Mouse (Mus musculus) hindbrain, embryonic 13.5 days (tissue): ENCODE results near the gene Ly6g6c. TPM values are rescaled to one million over a fixed set of nuclear protein-coding genes. Genes with fewer than 3 reads are reported as not detected.

Experiments
- ATAC-seq: fragments of 200-750 bp; cut with Nextera tagmentation; 2 replicates; pipeline ENCODE4 v1.8.0; 2017; ENCODE audit warnings: moderate TSS enrichment; ENCODE audit not compliant: low FRiP score
- H3K27ac ChIP-seq: fragments of 300-500 bp; sonication (generic); 2 replicates; pipeline ENCODE4 v1.5.1; 2015; ENCODE audit warnings: inconsistent platforms, mild to moderate bottlenecking, moderate library complexity
- H3K27me3 ChIP-seq: fragments of 300-500 bp; sonication (generic); 2 replicates; pipeline ENCODE4 v1.6.1; 2015; ENCODE audit warnings: mild to moderate bottlenecking, inconsistent platforms
- H3K36me3 ChIP-seq: fragments of 300-500 bp; sonication (generic); 2 replicates; pipeline ENCODE4 v1.6.1; 2015; ENCODE audit warnings: mild to moderate bottlenecking, inconsistent platforms
- H3K4me1 ChIP-seq: fragments of 300-500 bp; sonication (generic); replicated peaks from 2 replicates; pipeline ENCODE4 v1.6.1; 2015; ENCODE audit warnings: inconsistent platforms
- H3K4me2 ChIP-seq: fragments of 300-500 bp; sonication (generic); 2 replicates; pipeline ENCODE4 v1.6.1; 2015; ENCODE audit warnings: inconsistent platforms, mild to moderate bottlenecking, moderate library complexity
- H3K4me3 ChIP-seq: fragments of 300-500 bp; sonication (generic); 2 replicates; pipeline ENCODE4 v1.5.1; 2015; ENCODE audit warnings: mild to moderate bottlenecking, inconsistent platforms
- H3K9ac ChIP-seq: fragments of 300-500 bp; sonication (generic); 2 replicates; pipeline ENCODE4 v1.6.1; 2015; ENCODE audit warnings: mild to moderate bottlenecking, inconsistent platforms
- H3K9me3 ChIP-seq: fragments of 300-500 bp; sonication (generic); 2 replicates; pipeline ENCODE4 v1.6.1; 2016; ENCODE audit warnings: inconsistent platforms
- WGBS: fragments of 180-500 bp; shearing (Covaris S2); methylation state at CpG from one replicate; pipeline ENCODE4 v1.1.7; 2015; 5-methylcytosine and 5-hydroxymethylcytosine counted together
- polyA plus RNA-seq: library from polyadenylated mRNA; unstranded; fragments of >200 nt; fragmentation: Nextera tagmentation; extraction: Ambion mirVana; gene quantifications from 2 replicates; pipeline ENCODE4 v1.2.1, GENCODE M21; 2015

The Ly6g6c gene
- polyA plus RNA-seq, 1 experiment from 2014 or later = not detected

GRCm38 (mm10) chr17:35097164-35097655 lies 32.0 kb downstream of the Ly6g6c start:
- Histone ChIP-seq H3K4me2 (no peak overlapping the region), H3K36me3 (peaks cover 98% of the 10 kb centered on the region), H3K9me3 (no peaks in the 10 kb centered on the region), H3K27me3 (no peaks in the 10 kb centered on the region), H3K4me1 (no peaks in the 10 kb centered on the region), H3K9ac (no peak overlapping the region), H3K27ac (no peak overlapping the region), H3K4me3 (no peak overlapping the region)
- WGBS = 80% methylated on average over 12 of the region's 12 CpGs
- ATAC-seq = no peak

- Histone ChIP-seq H3K27me3 (no peaks in the 10 kb centered on the region), H3K9ac (peak overlapping the region; percentile 19; the same call in 1 of the 2 replicates), H3K9me3 (no peaks in the 10 kb centered on the region), H3K4me1 (no peaks in the 10 kb centered on the region), H3K4me3 (no peak overlapping the region), H3K27ac (no peak overlapping the region), H3K4me2 (no peak overlapping the region), H3K36me3 (peaks cover 90% of the 10 kb centered on the region)
- ATAC-seq = no peak
- WGBS = 80% methylated on average over 10 of the region's 10 CpGs
Measured at GRCm38 (mm10) chr17:35100196-35100765, 35.1 kb downstream of the Ly6g6c start.

DNA sequence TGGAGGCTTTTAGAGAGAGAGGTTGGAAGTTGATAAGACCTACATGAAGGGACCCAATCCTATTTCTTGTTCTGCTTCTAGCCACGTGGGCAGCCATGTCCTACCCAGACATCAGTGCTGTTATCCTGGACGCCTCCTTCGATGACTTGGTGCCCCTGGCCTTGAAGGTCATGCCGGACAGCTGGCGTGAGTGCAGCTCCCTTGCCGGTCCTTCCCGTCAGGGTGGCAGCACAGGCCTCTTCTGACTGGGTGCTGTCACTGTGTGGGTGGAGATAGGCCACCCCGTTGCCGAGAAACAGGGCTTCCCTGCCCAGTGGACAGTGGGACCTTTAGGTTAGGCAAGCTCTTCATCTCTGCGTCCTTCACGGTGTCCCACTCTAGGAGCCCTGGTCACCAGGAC lies 36.0 kb downstream of the Ly6g6c start:
- H3K27ac ChIP-seq = no peak overlapping the region
- 93% methylated on average over 11 of the region's 11 CpGs for WGBS
- peaks cover 82% of the 10 kb centered on the region for H3K36me3 ChIP-seq
- no peaks in the 10 kb centered on the region for H3K27me3 ChIP-seq
- H3K4me2 ChIP-seq = no peak overlapping the region
- H3K9ac ChIP-seq = no peak overlapping the region
- peaks cover 4% of the 10 kb centered on the region for H3K4me1 ChIP-seq
- no peaks in the 10 kb centered on the region for H3K9me3 ChIP-seq
- ATAC-seq = no peak
- H3K4me3 ChIP-seq = no peak overlapping the region

DNA sequence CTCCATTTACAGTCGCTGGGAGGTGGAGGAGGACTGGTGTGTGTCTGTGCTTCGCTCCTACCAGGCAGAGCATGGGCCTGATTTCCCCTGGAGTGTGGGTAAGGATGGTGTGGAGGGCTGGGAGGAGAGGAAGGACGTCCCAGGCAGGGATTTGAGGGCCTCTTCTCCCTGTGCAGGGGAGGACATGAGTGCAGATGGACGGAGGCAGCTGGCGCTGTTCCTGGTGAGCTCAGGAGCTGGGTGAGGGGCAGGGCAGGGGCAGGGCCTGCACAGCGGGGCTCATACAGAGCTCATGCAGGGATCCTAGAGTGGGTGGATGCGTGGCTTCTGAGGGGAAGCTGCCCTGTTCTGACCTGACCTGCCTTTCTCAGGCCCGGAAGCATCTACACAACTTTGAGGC lies 37.1 kb downstream of the Ly6g6c start:
- WGBS = 76% methylated on average over 8 of the region's 8 CpGs
- ATAC-seq = no peak
- Histone ChIP-seq H3K4me1 (peaks cover 7% of the 10 kb centered on the region), H3K36me3 (peaks cover 70% of the 10 kb centered on the region), H3K4me2 (no peak overlapping the region), H3K9ac (0 out of 2 replicates have a peak overlapping the region, but pooled peaks have one; percentile 24), H3K27me3 (no peaks in the 10 kb centered on the region), H3K4me3 (no peak overlapping the region), H3K27ac (no peak overlapping the region), H3K9me3 (no peaks in the 10 kb centered on the region)

DNA sequence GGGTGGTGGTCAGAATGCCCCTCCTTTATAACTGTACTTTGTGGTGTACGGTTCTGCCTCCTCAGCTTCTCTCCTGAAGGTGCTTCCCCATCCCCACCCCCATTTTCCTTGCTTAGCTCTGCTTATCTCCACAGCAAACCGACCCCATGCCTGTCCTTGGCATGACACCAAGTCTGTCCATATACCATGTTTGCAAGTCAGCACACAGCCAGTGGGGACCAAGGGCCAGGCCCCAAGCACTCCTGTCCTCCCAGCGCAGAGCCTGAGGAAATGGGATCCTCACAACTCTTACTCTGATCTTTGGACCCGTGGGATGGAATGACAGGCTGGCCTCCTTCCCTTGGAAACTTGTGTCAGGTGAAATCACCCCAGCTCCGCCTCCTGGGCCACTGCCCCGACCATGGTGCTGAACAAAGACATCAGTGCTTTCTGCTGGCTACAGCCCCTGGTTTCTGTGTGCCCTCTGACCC lies 38.1 kb downstream of the Ly6g6c start:
- no peak for ATAC-seq
- no peaks in the 10 kb centered on the region for H3K27me3 ChIP-seq
- no peak overlapping the region for H3K4me2 ChIP-seq
- no peaks in the 10 kb centered on the region for H3K9me3 ChIP-seq
- peaks cover 61% of the 10 kb centered on the region for H3K36me3 ChIP-seq
- peaks cover 7% of the 10 kb centered on the region for H3K4me1 ChIP-seq
- peak overlapping the region; percentile 24; the same call in 1 of the 2 replicates for H3K9ac ChIP-seq
- H3K27ac ChIP-seq = no peak overlapping the region
- 75% methylated on average over 6 of the region's 6 CpGs for WGBS
- H3K4me3 ChIP-seq = no peak overlapping the region

- Histone ChIP-seq H3K36me3 (peaks cover 52% of the 10 kb centered on the region), H3K27me3 (no peaks in the 10 kb centered on the region), H3K9me3 (no peaks in the 10 kb centered on the region), H3K27ac (no peak overlapping the region), H3K4me1 (peaks cover 7% of the 10 kb centered on the region), H3K4me2 (no peak overlapping the region), H3K9ac (0 out of 2 replicates have a peak overlapping the region, but pooled peaks have one; percentile 13), H3K4me3 (no peak overlapping the region)
- 96% methylated on average over 7 of the region's 7 CpGs for WGBS
- ATAC-seq = no peak
Measured at GRCm38 (mm10) chr17:35104079-35104478, 38.9 kb downstream of the Ly6g6c start.

GRCm38 (mm10) chr17:35104754-35105153 lies 39.6 kb downstream of the Ly6g6c start:
- H3K9ac ChIP-seq = no peak overlapping the region
- ATAC-seq = no peak
- H3K27me3 ChIP-seq = no peaks in the 10 kb centered on the region
- H3K4me1 ChIP-seq = peaks cover 7% of the 10 kb centered on the region
- WGBS = 80% methylated on average over 6 of the region's 6 CpGs
- H3K36me3 ChIP-seq = peaks cover 46% of the 10 kb centered on the region
- no peak overlapping the region for H3K4me2 ChIP-seq
- H3K4me3 ChIP-seq = no peak overlapping the region
- no peak overlapping the region for H3K27ac ChIP-seq
- H3K9me3 ChIP-seq = no peaks in the 10 kb centered on the region

DNA sequence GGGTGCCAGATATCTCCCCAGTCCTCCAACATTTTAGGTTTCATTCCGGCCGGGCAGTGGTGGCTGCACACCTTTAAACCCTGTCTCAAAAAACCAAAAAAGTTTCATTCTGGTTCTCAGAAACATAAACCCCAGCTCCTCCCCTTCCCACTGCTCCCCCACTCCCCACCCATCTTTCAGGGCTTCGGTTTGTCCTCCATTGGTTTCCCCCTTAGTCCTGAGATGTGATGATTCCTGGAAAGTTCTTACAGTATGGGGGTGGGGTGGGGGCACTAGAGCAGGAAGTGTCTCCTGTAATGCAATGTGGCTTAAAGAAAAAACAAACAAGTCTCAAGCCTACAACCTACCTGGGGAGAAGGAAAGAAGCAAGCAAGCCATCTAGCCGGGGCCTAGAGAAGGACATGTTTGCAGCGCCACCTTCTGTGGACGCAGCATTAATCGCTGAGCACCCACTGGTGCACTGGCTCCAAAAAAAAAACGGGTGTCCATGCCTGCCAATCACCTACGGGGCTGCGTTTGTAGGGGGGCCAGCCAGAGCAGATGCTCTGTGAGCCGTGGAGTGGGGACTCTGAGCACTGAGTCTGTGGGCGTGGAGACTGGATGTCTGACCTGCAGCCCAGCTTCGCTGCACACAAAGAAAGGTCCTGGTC lies 40.7 kb downstream of the Ly6g6c start:
- ATAC-seq = 0 out of 2 replicates have a peak, but pooled peaks have one; percentile 24
- no peaks in the 10 kb centered on the region for H3K9me3 ChIP-seq
- H3K9ac ChIP-seq = peak overlapping the region; percentile 65
- peaks cover 35% of the 10 kb centered on the region for H3K36me3 ChIP-seq
- H3K27me3 ChIP-seq = no peaks in the 10 kb centered on the region
- H3K4me3 ChIP-seq = peak overlapping the region; percentile 11; the same call in 1 of the 2 replicates
- H3K27ac ChIP-seq = no peak overlapping the region
- peaks cover 7% of the 10 kb centered on the region for H3K4me1 ChIP-seq
- 23% methylated on average over 13 of the region's 13 CpGs for WGBS
- peak overlapping the region; percentile 39; the same call in 1 of the 2 replicates for H3K4me2 ChIP-seq

- H3K4me2 ChIP-seq = no peak overlapping the region
- peaks cover 28% of the 10 kb centered on the region for H3K36me3 ChIP-seq
- no peak overlapping the region for H3K4me3 ChIP-seq
- ATAC-seq = no peak
- WGBS = 72% methylated on average over 3 of the region's 3 CpGs
- H3K27ac ChIP-seq = no peak overlapping the region
- no peaks in the 10 kb centered on the region for H3K27me3 ChIP-seq
- 0 out of 2 replicates have a peak overlapping the region, but pooled peaks have one; percentile 65 for H3K9ac ChIP-seq
- H3K9me3 ChIP-seq = no peaks in the 10 kb centered on the region
- H3K4me1 ChIP-seq = peaks cover 7% of the 10 kb centered on the region
Measured at GRCm38 (mm10) chr17:35106522-35106921, 41.3 kb downstream of the Ly6g6c start.

- H3K9me3 ChIP-seq = no peaks in the 10 kb centered on the region
- H3K27ac ChIP-seq = no peak within 1 kb of the TSS
- H3K36me3 ChIP-seq = peaks cover 12% of the 10 kb centered on the region
- H3K4me2 ChIP-seq = no peak within 1 kb of the TSS
- no peak for ATAC-seq
- no peak within 1 kb of the TSS for H3K9ac ChIP-seq
- no peak within 1 kb of the TSS for H3K4me3 ChIP-seq
- H3K27me3 ChIP-seq = no peaks in the 10 kb centered on the region
- peaks cover 7% of the 10 kb centered on the region for H3K4me1 ChIP-seq
- WGBS = 89% methylated on average over 6 of the region's 6 CpGs
Measured at GRCm38 (mm10) chr17:35108097-35108496, 42.9 kb downstream of the Ly6g6c start, which contains the start of gene Ly6g5c. TSS of gene Ly6g5c (plus strand) at chr17:35108279.

DNA sequence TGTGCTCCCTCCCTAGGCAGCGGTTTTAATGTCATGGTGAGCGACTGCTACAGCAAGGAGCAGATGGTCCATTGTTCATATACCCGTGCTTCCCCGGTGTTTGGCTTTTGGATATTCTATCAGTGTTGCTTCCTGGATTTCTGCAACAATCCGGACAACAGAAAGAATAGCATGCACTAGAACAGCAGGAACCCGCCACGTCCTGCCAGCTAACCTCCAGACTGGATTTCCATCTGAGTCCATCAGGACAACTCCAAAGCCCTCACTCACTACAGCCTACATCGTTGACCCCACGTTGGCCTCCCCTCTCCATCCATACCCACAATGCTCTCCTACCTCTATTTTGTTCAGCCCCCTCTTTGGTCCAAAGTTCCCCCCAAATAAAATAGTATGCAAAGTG lies 46.6 kb downstream of the Ly6g6c start:
- no peak for ATAC-seq
- Histone ChIP-seq H3K4me1 (no peaks in the 10 kb centered on the region), H3K27me3 (no peaks in the 10 kb centered on the region), H3K9me3 (no peaks in the 10 kb centered on the region), H3K9ac (no peak overlapping the region), H3K4me2 (no peak overlapping the region), H3K27ac (no peak overlapping the region), H3K36me3 (peaks cover 28% of the 10 kb centered on the region), H3K4me3 (no peak overlapping the region)
- 79% methylated on average over 9 of the region's 9 CpGs for WGBS

GRCm38 (mm10) chr17:35115046-35116019 lies 50.1 kb downstream of the Ly6g6c start, which contains the start of gene Ly6g5b:
TSS of gene Ly6g5b (minus strand) at chr17:35115428.
- Histone ChIP-seq H3K36me3 (peaks cover 53% of the 10 kb centered on the region), H3K27ac (no peak within 1 kb of the TSS), H3K27me3 (no peaks in the 10 kb centered on the region), H3K4me1 (peaks cover 9% of the 10 kb centered on the region), H3K9ac (no peak within 1 kb of the TSS), H3K9me3 (no peaks in the 10 kb centered on the region), H3K4me2 (no peak within 1 kb of the TSS), H3K4me3 (no peak within 1 kb of the TSS)
- ATAC-seq = no peak
- 84% methylated on average over 8 of the region's 8 CpGs for whole genome bisulfite sequencing
